Mouse (Mus musculus) lung, postnatal 0 days (tissue): Measurements from ENCODE around the gene Fndc3c1. TPM values are rescaled to one million over a fixed set of nuclear protein-coding genes. Genes with fewer than 3 reads are reported as not detected.
"Not testable (repeated sequence)": the region's sequence is repeated elsewhere in the genome, so short reads cannot be mapped to it uniquely, and the experiment has no call there.

ENCODE experiments used
- ATAC-seq: fragments of 200-750 bp; cut with Nextera tagmentation; 2 replicates; pipeline ENCODE4 v1.8.0; 2017; ENCODE audit warnings: moderate library complexity
- DNase-seq: peaks from one replicate; pipeline ENCODE4 v3.0.0-alpha.2; 2016; ENCODE audit warnings: low spot score
- H3K27ac ChIP-seq: fragments of 300-500 bp; sonication (generic); 2 replicates; pipeline ENCODE4 v1.5.1; 2014; ENCODE audit warnings: antibody characterized with exemption, mild to moderate bottlenecking, low read length, mixed read lengths
- H3K27me3 ChIP-seq: fragments of 300-500 bp; sonication (generic); replicated peaks from 2 replicates; pipeline ENCODE4 v1.6.1; 2014; ENCODE audit warnings: low read length, mixed read lengths; ENCODE audit not compliant: insufficient read depth
- H3K36me3 ChIP-seq: fragments of 300-500 bp; sonication (generic); 2 replicates; pipeline ENCODE4 v1.6.1; 2014; ENCODE audit warnings: low read length, mixed read lengths; ENCODE audit not compliant: insufficient read depth
- H3K4me1 ChIP-seq: fragments of 300-500 bp; sonication (generic); 2 replicates; pipeline ENCODE4 v1.6.1; 2014; ENCODE audit warnings: antibody characterized with exemption, low read depth, low read length, mixed read lengths; ENCODE audit not compliant: insufficient read depth
- H3K4me2 ChIP-seq: fragments of 300-500 bp; sonication (generic); replicated peaks from 2 replicates; pipeline ENCODE4 v1.6.1; 2014; ENCODE audit warnings: low read depth, mild to moderate bottlenecking, low read length, moderate library complexity, mixed read lengths
- H3K4me3 ChIP-seq: fragments of 300-500 bp; sonication (generic); 2 replicates; pipeline ENCODE4 v1.5.1; 2014; ENCODE audit warnings: low read depth, low read length
- H3K9ac ChIP-seq: fragments of 300-500 bp; sonication (generic); replicated peaks from 2 replicates; pipeline ENCODE4 v1.6.1; 2014; ENCODE audit warnings: low read depth, mild to moderate bottlenecking
- H3K9me3 ChIP-seq: fragments of 300-500 bp; sonication (generic); 2 replicates; pipeline ENCODE4 v1.6.1; 2016; ENCODE audit warnings: low read length, mixed read lengths
- CTCF ChIP-seq: IDR thresholded peaks from 2 replicates; pipeline ENCODE4 v1.5.1; 2016; ENCODE audit warnings: antibody characterized with exemption, mild to moderate bottlenecking
- EP300 ChIP-seq: IDR thresholded peaks from 2 replicates; pipeline ENCODE4 v1.6.1; 2016; ENCODE audit warnings: antibody characterized with exemption, mild to moderate bottlenecking, control low read depth
- WGBS: fragments of 180-500 bp; shearing (Covaris S2); extraction: QIAGEN DNeasy Blood & Tissue Kit; methylation state at CpG from one replicate; pipeline ENCODE4 v1.1.7; 2014; 5-methylcytosine and 5-hydroxymethylcytosine counted together
- microRNA-seq: library from miRNA; unstranded; fragments of <30 nt; microRNA quantifications from one replicate; pipeline ENCODE4, GENCODE M21; 2016
- polyA plus RNA-seq: library from polyadenylated mRNA; unstranded; fragments of >200 nt; fragmentation: Nextera tagmentation; extraction: Ambion mirVana; gene quantifications from 2 replicates; pipeline ENCODE4 v1.2.1, GENCODE M21; 2015

The Fndc3c1 gene
- 0.05 and 0.13 TPM in 2 replicates for polyA plus RNA-seq

- ATAC-seq: peak; percentile 69
- Histone ChIP-seq H3K27ac (no peak within 1 kb of the TSS), H3K27me3 (no peaks in the 10 kb centered on the region), H3K9ac (no peak within 1 kb of the TSS), H3K4me2 (peak within 1 kb of the TSS; percentile 58), H3K4me1 (no peaks in the 10 kb centered on the region), H3K4me3 (peak within 1 kb of the TSS; percentile 34), H3K9me3 (no peaks in the 10 kb centered on the region), H3K36me3 (no peaks in the 10 kb centered on the region)
- 15% methylated on average over 15 of the region's 39 CpGs for WGBS
- TF ChIP-seq CTCF: no peak
- TF ChIP-seq EP300: no peak
- no peak for DNase-seq
Measured at GRCm38 (mm10) chrX:106485101-106485651, at the start of gene Fndc3c1. Fndc3c1 (minus strand) TSS chrX:106485401.

- Histone ChIP-seq H3K4me1 (no peaks in the 10 kb centered on the region), H3K4me2 (no peak overlapping the region), H3K27me3 (no peaks in the 10 kb centered on the region), H3K9me3 (no peaks in the 10 kb centered on the region), H3K4me3 (no peak overlapping the region), H3K27ac (no peak overlapping the region), H3K36me3 (no peaks in the 10 kb centered on the region), H3K9ac (no peak overlapping the region)
- TF ChIP-seq EP300 (no peak), CTCF (no peak)
- DNase-seq (no peak), ATAC-seq (no peak)
- 38% methylated on average over 10 of the region's 10 CpGs for WGBS
Measured at GRCm38 (mm10) chrX:106486451-106486850, 1.2 kb upstream of the Fndc3c1 start.

DNA sequence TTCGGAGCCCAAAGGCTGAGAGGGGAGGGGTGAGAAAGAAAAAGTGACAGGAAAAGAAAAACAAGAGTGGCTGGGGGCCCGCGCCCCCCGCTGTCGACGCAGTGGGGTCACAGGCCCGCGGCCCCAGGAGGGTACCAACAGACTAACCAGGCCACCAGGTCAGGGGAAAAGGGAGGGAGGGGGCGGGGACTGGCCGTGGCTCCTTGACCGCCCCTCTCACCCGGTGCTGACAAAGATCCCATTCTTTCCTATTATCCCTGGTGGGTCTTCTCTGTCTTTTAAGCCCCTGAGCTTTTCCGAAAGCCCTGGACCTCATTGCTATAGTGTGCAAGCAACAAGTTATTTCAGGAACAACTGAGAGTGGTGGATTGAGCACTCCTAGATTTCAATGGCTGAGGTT lies 470 bp upstream of the Fndc3c1 start:
- Histone ChIP-seq H3K9me3 (no peaks in the 10 kb centered on the region), H3K27ac (no peak overlapping the region), H3K27me3 (no peaks in the 10 kb centered on the region), H3K4me3 (peak overlapping the region; percentile 34), H3K36me3 (no peaks in the 10 kb centered on the region), H3K4me1 (no peaks in the 10 kb centered on the region), H3K9ac (no peak overlapping the region), H3K4me2 (peak overlapping the region; percentile 58)
- DNase-seq (no peak), ATAC-seq (no peak)
- no peak for TF ChIP-seq CTCF
- 14% methylated on average over 6 of the region's 13 CpGs for WGBS

GRCm38 (mm10) chrX:106479891-106480290 lies 5.3 kb downstream of the Fndc3c1 start:
- not testable (repeated sequence) for H3K27ac ChIP-seq, H3K4me3 ChIP-seq, H3K4me2 ChIP-seq, H3K27me3 ChIP-seq, H3K9me3 ChIP-seq, H3K4me1 ChIP-seq, H3K9ac ChIP-seq, ATAC-seq, DNase-seq, H3K36me3 ChIP-seq
- TF ChIP-seq CTCF: peak; percentile 36; the same call in 1 of the 2 replicates
- WGBS: 31% methylated on average over 2 of the region's 2 CpGs

GRCm38 (mm10) chrX:106385304-106385703 lies 99.9 kb downstream of the Fndc3c1 start:
- TF ChIP-seq EP300 (no peak), CTCF (peak; percentile 10; the same call in 1 of the 2 replicates)
- no peak overlapping the region for H3K27ac ChIP-seq
- H3K4me1 ChIP-seq: no peaks in the 10 kb centered on the region
- H3K9ac ChIP-seq: no peak overlapping the region
- ATAC-seq: no peak
- no peak overlapping the region for H3K4me2 ChIP-seq
- no peaks in the 10 kb centered on the region for H3K27me3 ChIP-seq
- no peak overlapping the region for H3K4me3 ChIP-seq
- H3K36me3 ChIP-seq: no peaks in the 10 kb centered on the region
- DNase-seq: peak; percentile 4
- H3K9me3 ChIP-seq: no peaks in the 10 kb centered on the region

DNA sequence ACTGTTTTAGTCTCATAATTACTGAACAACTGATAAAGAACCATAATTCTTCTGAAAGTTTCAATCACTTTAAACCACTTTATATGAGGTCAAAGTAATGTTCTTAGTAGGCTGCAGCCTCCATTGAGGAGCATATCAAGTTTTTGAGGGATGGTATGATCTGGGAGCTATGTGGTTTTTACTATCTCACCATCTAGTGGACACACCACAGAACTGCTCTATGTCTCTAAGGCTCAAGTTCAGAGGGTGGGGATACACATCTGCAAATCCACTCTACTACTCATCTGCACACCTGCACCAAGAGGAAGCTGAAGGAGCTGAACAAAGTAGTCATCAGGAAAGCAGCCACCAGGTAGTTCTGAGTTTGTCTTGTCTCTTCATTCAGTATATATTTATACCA lies 104.6 kb downstream of the Fndc3c1 start:
- H3K4me1 ChIP-seq: no peaks in the 10 kb centered on the region
- H3K27ac ChIP-seq: no peak overlapping the region
- ATAC-seq (no peak), DNase-seq (no peak)
- no peaks in the 10 kb centered on the region for H3K36me3 ChIP-seq
- no peak overlapping the region for H3K4me2 ChIP-seq
- no peak overlapping the region for H3K9ac ChIP-seq
- H3K27me3 ChIP-seq: no peaks in the 10 kb centered on the region
- H3K4me3 ChIP-seq: no peak overlapping the region
- TF ChIP-seq EP300: no peak
- TF ChIP-seq CTCF: no peak
- no peaks in the 10 kb centered on the region for H3K9me3 ChIP-seq

Small RNA genes within 50 kb of the gene (microRNA-seq; reads per million reads assigned to microRNA genes)
- not detected for gene Gm27428

Other genes starting within 250 kb of the Fndc3c1 start
- not detected in 2 replicates for gene Fnd3c2, start 230.0 kb downstream of the Fndc3c1 start, polyA plus RNA-seq
- 0.14 TPM in 1 of 2 replicates, not detected in the other for gene Gm5127, start 97.8 kb upstream of the Fndc3c1 start, polyA plus RNA-seq
- gene Cysltr1, start 118.3 kb upstream of the Fndc3c1 start, polyA plus RNA-seq: 4.1 and 4.6 TPM in 2 replicates